Mouse (Mus musculus) myocyte (in vitro differentiated cells): Measurements from ENCODE around the gene Prrc2c. TPM values are rescaled to one million over a fixed set of nuclear protein-coding genes. Genes with fewer than 3 reads are reported as not detected.

Source experiments
- H3K27me3 ChIP-seq: one replicate; pipeline ENCODE4 v1.6.1; 2011; ENCODE audit not compliant: control insufficient read depth, insufficient read depth, insufficient read length
- H3K36me3 ChIP-seq: one replicate; pipeline ENCODE4 v1.6.1; 2011; ENCODE audit not compliant: control insufficient read depth, insufficient read depth
- H3K4me2 ChIP-seq: one replicate; pipeline ENCODE4 v1.6.1; 2011; ENCODE audit warnings: low read depth, control low read depth
- H3K4me3 ChIP-seq: one replicate; pipeline ENCODE4 v1.5.1; 2011; ENCODE audit warnings: mild to moderate bottlenecking, control low read depth, moderate library complexity
- H3K79me2 ChIP-seq: one replicate; pipeline ENCODE4 v1.6.1; 2011; ENCODE audit not compliant: control insufficient read depth, insufficient read depth
- H3ac ChIP-seq: one replicate; pipeline ENCODE4 v1.6.1; 2011; ENCODE audit not compliant: control insufficient read depth, insufficient read length
- CEBPB ChIP-seq: IDR thresholded peaks from 2 replicates; pipeline ENCODE4 v1.6.1; 2011; ENCODE audit warnings: mild to moderate bottlenecking, moderate library complexity; ENCODE audit not compliant: poor library complexity, insufficient read depth, severe bottlenecking
- E2F4 ChIP-seq: IDR thresholded peaks from one replicate; pipeline ENCODE4 v1.6.1; 2011; ENCODE audit warnings: mild to moderate bottlenecking, control low read depth, moderate library complexity; ENCODE audit not compliant: insufficient read depth
- MAX ChIP-seq: IDR thresholded peaks from one replicate; pipeline ENCODE4 v1.6.1; 2011; ENCODE audit warnings: low read depth, mild to moderate bottlenecking, control low read depth
- MYOD1 ChIP-seq, 3 experiments: IDR thresholded peaks; one replicate each; pipeline ENCODE4 v1.6.1; 2011; ENCODE audit warnings: control low read depth in 2 of 3, low read depth in 2 of 3, mild to moderate bottlenecking in 2 of 3, moderate library complexity in 1 of 3; ENCODE audit not compliant: insufficient read length in 2 of 3, control insufficient read depth in 1 of 3
- MYOG ChIP-seq, 3 experiments: IDR thresholded peaks; one replicate each; pipeline ENCODE4 v1.6.1; 2011; ENCODE audit warnings: control low read depth in 2 of 3, low read depth in 2 of 3, mild to moderate bottlenecking in 2 of 3; ENCODE audit not compliant: insufficient read length in 2 of 3, control insufficient read depth in 1 of 3, insufficient read depth in 1 of 3
- POLR2A ChIP-seq: IDR thresholded peaks from one replicate; pipeline ENCODE4 v1.6.1; 2011; ENCODE audit warnings: low read depth, mild to moderate bottlenecking, control low read depth, moderate library complexity; ENCODE audit not compliant: insufficient read length
- POLR2AphosphoS2 ChIP-seq: IDR thresholded peaks from one replicate; pipeline ENCODE4 v1.6.1; 2011; ENCODE audit warnings: low read depth, control low read depth; ENCODE audit not compliant: insufficient read length
- REST ChIP-seq: IDR thresholded peaks from one replicate; pipeline ENCODE4 v1.6.1; 2011; ENCODE audit warnings: mild to moderate bottlenecking, control low read depth, moderate library complexity; ENCODE audit not compliant: insufficient read depth, insufficient read length
- SRF ChIP-seq: IDR thresholded peaks from one replicate; pipeline ENCODE4 v1.6.1; 2011; ENCODE audit warnings: low read depth; ENCODE audit not compliant: control insufficient read depth, insufficient read length
- TCF12 ChIP-seq: IDR thresholded peaks from one replicate; pipeline ENCODE4 v1.6.1; 2011; ENCODE audit warnings: mild to moderate bottlenecking, control low read depth; ENCODE audit not compliant: poor library complexity, insufficient read depth, severe bottlenecking
- TCF3 ChIP-seq: IDR thresholded peaks from one replicate; pipeline ENCODE4 v1.6.1; 2011; ENCODE audit warnings: low read depth, control low read depth; ENCODE audit not compliant: insufficient read length
- USF1 ChIP-seq: IDR thresholded peaks from one replicate; pipeline ENCODE4 v1.6.1; 2011; ENCODE audit warnings: low read depth, mild to moderate bottlenecking, control low read depth, moderate library complexity
- polyA plus RNA-seq: library from polyadenylated mRNA; unstranded; fragments of >200 nt; fragmentation: generic; extraction: Trizol; gene quantifications from one replicate; pipeline ENCODE4 v1.2.1, GENCODE M21; 2012; ENCODE audit warnings: missing spikeins

Gene Prrc2c
- polyA plus RNA-seq, 1 experiment: 24.1 TPM

GRCm38 (mm10) chr1:162732041-162732440 is 8.3 kb downstream of the Prrc2c start:
- TF ChIP-seq POLR2A (no peak), TCF12 (no peak), REST (no peak), E2F4 (no peak), USF1 (no peak)
- Histone ChIP-seq H3K36me3 (no peaks in the 10 kb centered on the region), H3ac (no peak overlapping the region), H3K79me2 (peaks cover 100% of the 10 kb centered on the region), H3K27me3 (no peaks in the 10 kb centered on the region), H3K4me3 (no peak overlapping the region), H3K4me2 (no peak overlapping the region)

GRCm38 (mm10) chr1:162729436-162729835 is 10.9 kb downstream of the Prrc2c start:
- TF ChIP-seq TCF3 (no peak), CEBPB (no peak), MYOD1 (IDR thresholded peaks at IDR 0.05; ENCODE audit: control insufficient read depth in 1 of 3, insufficient read length in 2 of 3, low read depth in 2 of 3) (no peak), MAX (no peak), POLR2AphosphoS2 (no peak), USF1 (no peak), POLR2A (no peak), MYOG (IDR thresholded peaks at IDR 0.05; ENCODE audit: control insufficient read depth in 1 of 3, insufficient read depth in 1 of 3, insufficient read length in 2 of 3, low read depth in 2 of 3) (no peak), TCF12 (no peak), SRF (no peak), REST (no peak), E2F4 (no peak)
- Histone ChIP-seq H3K27me3 (no peaks in the 10 kb centered on the region), H3K4me3 (no peak overlapping the region)

GRCm38 (mm10) chr1:162727981-162728380 is 12.4 kb downstream of the Prrc2c start:
- peaks cover 98% of the 10 kb centered on the region for H3K79me2 ChIP-seq
- TF ChIP-seq CEBPB: no peak
- no peak for TF ChIP-seq USF1
- TF ChIP-seq MYOG (IDR thresholded peaks at IDR 0.05; ENCODE audit: control insufficient read depth in 1 of 3, insufficient read depth in 1 of 3, insufficient read length in 2 of 3, low read depth in 2 of 3): no peak
- no peak for TF ChIP-seq POLR2AphosphoS2
- no peak for TF ChIP-seq MYOD1 (IDR thresholded peaks at IDR 0.05; ENCODE audit: control insufficient read depth in 1 of 3, insufficient read length in 2 of 3, low read depth in 2 of 3)
- TF ChIP-seq TCF12: no peak
- TF ChIP-seq MAX: no peak
- H3K36me3 ChIP-seq: peaks cover 20% of the 10 kb centered on the region
- no peak overlapping the region for H3K4me2 ChIP-seq
- no peak overlapping the region for H3K4me3 ChIP-seq
- no peak overlapping the region for H3ac ChIP-seq
- no peaks in the 10 kb centered on the region for H3K27me3 ChIP-seq

More at GRCm38 (mm10) chr1:162729436-162729835, 10.9 kb downstream of the Prrc2c start:
- Histone ChIP-seq H3K36me3 (peaks cover 7% of the 10 kb centered on the region), H3ac (no peak overlapping the region), H3K4me2 (no peak overlapping the region), H3K79me2 (peaks cover 100% of the 10 kb centered on the region)

GRCm38 (mm10) chr1:162723610-162724009 is 16.7 kb downstream of the Prrc2c start:
- Histone ChIP-seq H3K36me3 (peaks cover 63% of the 10 kb centered on the region), H3K4me2 (no peak overlapping the region), H3ac (no peak overlapping the region), H3K79me2 (peaks cover 63% of the 10 kb centered on the region), H3K4me3 (no peak overlapping the region), H3K27me3 (no peaks in the 10 kb centered on the region)
- TF ChIP-seq CEBPB (no peak), TCF12 (no peak), TCF3 (no peak), REST (no peak), MYOD1 (IDR thresholded peaks at IDR 0.05; ENCODE audit: control insufficient read depth in 1 of 3, insufficient read length in 2 of 3, low read depth in 2 of 3) (no peak), POLR2AphosphoS2 (no peak)

- Histone ChIP-seq H3K4me3 (no peak overlapping the region), H3K27me3 (no peaks in the 10 kb centered on the region), H3ac (no peak overlapping the region), H3K4me2 (no peak overlapping the region), H3K36me3 (peaks cover 88% of the 10 kb centered on the region), H3K79me2 (peaks cover 33% of the 10 kb centered on the region)
- TF ChIP-seq POLR2AphosphoS2: no peak
- TF ChIP-seq TCF3: no peak
- no peak for TF ChIP-seq MYOG (IDR thresholded peaks at IDR 0.05; ENCODE audit: control insufficient read depth in 1 of 3, insufficient read depth in 1 of 3, insufficient read length in 2 of 3, low read depth in 2 of 3)
- TF ChIP-seq E2F4: no peak
- TF ChIP-seq MYOD1 (IDR thresholded peaks at IDR 0.05; ENCODE audit: control insufficient read depth in 1 of 3, insufficient read length in 2 of 3, low read depth in 2 of 3): no peak
- TF ChIP-seq SRF: no peak
- no peak for TF ChIP-seq CEBPB
- no peak for TF ChIP-seq POLR2A
- no peak for TF ChIP-seq TCF12
- no peak for TF ChIP-seq REST
- no peak for TF ChIP-seq USF1
- no peak for TF ChIP-seq MAX
Observed at GRCm38 (mm10) chr1:162720645-162721044, 19.7 kb downstream of the Prrc2c start.
